Mouse (Mus musculus) limb, embryonic 12.5 days (tissue): ENCODE data around the gene Ldhd. TPM values are rescaled to one million over a fixed set of nuclear protein-coding genes. Genes with fewer than 3 reads are reported as not detected.

ENCODE experiments used
- ATAC-seq: fragments of 200-750 bp; cut with Nextera tagmentation; 2 replicates; pipeline ENCODE4 v1.8.0; 2017; ENCODE audit warnings: low read depth, moderate TSS enrichment; ENCODE audit not compliant: insufficient number of reproducible peaks, insufficient read depth, low FRiP score, low TSS enrichment
- H3K27ac ChIP-seq: fragments of 300-500 bp; sonication (generic); 2 replicates; pipeline ENCODE4 v1.5.1; 2016; ENCODE audit warnings: mild to moderate bottlenecking, moderate library complexity
- H3K27me3 ChIP-seq: fragments of 300-500 bp; sonication (generic); 2 replicates; pipeline ENCODE4 v1.6.1; 2016; ENCODE audit warnings: mild to moderate bottlenecking, moderate library complexity
- H3K36me3 ChIP-seq: fragments of 300-500 bp; sonication (generic); 2 replicates; pipeline ENCODE4 v1.6.1; 2016; ENCODE audit warnings: mild to moderate bottlenecking, moderate library complexity
- H3K4me1 ChIP-seq: fragments of 300-500 bp; sonication (generic); replicated peaks from 2 replicates; pipeline ENCODE4 v1.6.1; 2016
- H3K4me2 ChIP-seq: fragments of 300-500 bp; sonication (generic); 2 replicates; pipeline ENCODE4 v1.6.1; 2016; ENCODE audit warnings: mild to moderate bottlenecking, moderate library complexity
- H3K4me3 ChIP-seq: fragments of 300-500 bp; sonication (generic); replicated peaks from 2 replicates; pipeline ENCODE4 v1.5.1; 2016; ENCODE audit warnings: mild to moderate bottlenecking
- H3K9ac ChIP-seq: fragments of 300-500 bp; sonication (generic); replicated peaks from 2 replicates; pipeline ENCODE4 v1.6.1; 2016; ENCODE audit warnings: mild to moderate bottlenecking, moderate library complexity
- H3K9me3 ChIP-seq: fragments of 300-500 bp; sonication (generic); 2 replicates; pipeline ENCODE4 v1.6.1; 2016; ENCODE audit warnings: mild to moderate bottlenecking, moderate library complexity
- WGBS: fragments of 180-500 bp; shearing (Covaris S2); methylation state at CpG from one replicate; pipeline ENCODE4 v1.1.7; 2016; 5-methylcytosine and 5-hydroxymethylcytosine counted together
- polyA plus RNA-seq: library from polyadenylated mRNA; unstranded; fragments of >200 nt; fragmentation: Nextera tagmentation; extraction: Ambion mirVana; gene quantifications from 2 replicates; pipeline ENCODE4 v1.2.1, GENCODE M21; 2016

Ldhd gene
- polyA plus RNA-seq, 1 experiment from 2014 or later: 0.25 TPM

GRCm38 (mm10) chr8:111627923-111628322, 2.3 kb downstream of the Ldhd start:
- Histone ChIP-seq H3K9me3 (no peaks in the 10 kb centered on the region), H3K27me3 (no peaks in the 10 kb centered on the region), H3K9ac (no peak overlapping the region), H3K4me3 (no peak overlapping the region), H3K4me1 (peaks cover 7% of the 10 kb centered on the region; the same call in 1 of the 2 replicates), H3K4me2 (no peak overlapping the region), H3K27ac (no peak overlapping the region), H3K36me3 (peaks cover 39% of the 10 kb centered on the region)
- 94% methylated on average over 9 of the region's 9 CpGs for WGBS
- ATAC-seq: no peak

- Histone ChIP-seq H3K27me3 (no peaks in the 10 kb centered on the region), H3K27ac (no peak overlapping the region), H3K9me3 (no peaks in the 10 kb centered on the region), H3K4me2 (no peak overlapping the region), H3K4me3 (no peak overlapping the region), H3K36me3 (peaks cover 49% of the 10 kb centered on the region), H3K9ac (no peak overlapping the region), H3K4me1 (peaks cover 7% of the 10 kb centered on the region; the same call in 1 of the 2 replicates)
- no peak for ATAC-seq
- WGBS: 89% methylated on average over 14 of the region's 14 CpGs
Observed at GRCm38 (mm10) chr8:111626933-111627332, 3.2 kb downstream of the Ldhd start.

- Histone ChIP-seq H3K36me3 (peaks cover 54% of the 10 kb centered on the region), H3K9me3 (no peaks in the 10 kb centered on the region), H3K4me3 (no peak overlapping the region), H3K4me1 (peaks cover 7% of the 10 kb centered on the region; the same call in 1 of the 2 replicates), H3K27ac (no peak overlapping the region), H3K4me2 (no peak overlapping the region), H3K9ac (no peak overlapping the region), H3K27me3 (no peaks in the 10 kb centered on the region)
- no peak for ATAC-seq
- 74% methylated on average over 8 of the region's 8 CpGs for WGBS
Observed at GRCm38 (mm10) chr8:111626528-111626820, 3.7 kb downstream of the Ldhd start.

GRCm38 (mm10) chr8:111625694-111626527, 4.3 kb downstream of the Ldhd start:
- Histone ChIP-seq H3K4me2 (no peak overlapping the region), H3K4me1 (peaks cover 7% of the 10 kb centered on the region; the same call in 1 of the 2 replicates), H3K36me3 (peaks cover 59% of the 10 kb centered on the region), H3K4me3 (no peak overlapping the region), H3K27me3 (no peaks in the 10 kb centered on the region), H3K9me3 (no peaks in the 10 kb centered on the region), H3K27ac (no peak overlapping the region), H3K9ac (no peak overlapping the region)
- 34% methylated on average over 6 of the region's 6 CpGs for WGBS
- no peak for ATAC-seq

- Histone ChIP-seq H3K9me3 (no peaks in the 10 kb centered on the region), H3K4me3 (no peak overlapping the region), H3K27me3 (no peaks in the 10 kb centered on the region), H3K27ac (no peak overlapping the region), H3K4me2 (no peak overlapping the region), H3K36me3 (peaks cover 69% of the 10 kb centered on the region), H3K4me1 (peaks cover 3% of the 10 kb centered on the region; the same call in 1 of the 2 replicates), H3K9ac (no peak overlapping the region)
- no peak for ATAC-seq
- WGBS: 92% methylated on average over 10 of the region's 10 CpGs
Observed at GRCm38 (mm10) chr8:111624853-111625221, 5.3 kb downstream of the Ldhd start.

- Histone ChIP-seq H3K27ac (no peak overlapping the region), H3K36me3 (peaks cover 74% of the 10 kb centered on the region), H3K27me3 (no peaks in the 10 kb centered on the region), H3K4me2 (no peak overlapping the region), H3K9me3 (no peaks in the 10 kb centered on the region), H3K4me3 (no peak overlapping the region), H3K4me1 (no peaks in the 10 kb centered on the region), H3K9ac (no peak overlapping the region)
- no peak for ATAC-seq
- 86% methylated on average over 12 of the region's 12 CpGs for WGBS
Observed at GRCm38 (mm10) chr8:111624081-111624852, 5.9 kb downstream of the Ldhd start.

GRCm38 (mm10) chr8:111622553-111622952, 7.6 kb downstream of the Ldhd start:
- Histone ChIP-seq H3K9me3 (no peaks in the 10 kb centered on the region), H3K4me3 (no peak overlapping the region), H3K36me3 (peaks cover 67% of the 10 kb centered on the region), H3K27ac (no peak overlapping the region), H3K4me1 (peaks cover 7% of the 10 kb centered on the region; the same call in 1 of the 2 replicates), H3K9ac (no peak overlapping the region), H3K27me3 (no peaks in the 10 kb centered on the region), H3K4me2 (no peak overlapping the region)
- no peak for ATAC-seq
- WGBS: 95% methylated on average over 10 of the region's 10 CpGs

GRCm38 (mm10) chr8:111622104-111622503, 8.1 kb downstream of the Ldhd start:
- ATAC-seq: no peak

GRCm38 (mm10) chr8:111619936-111620335, 10.2 kb downstream of the Ldhd start:
- H3K4me3 ChIP-seq: no peak overlapping the region
- H3K4me1 ChIP-seq: peaks cover 7% of the 10 kb centered on the region; the same call in 1 of the 2 replicates
- no peak for ATAC-seq
- H3K9ac ChIP-seq: no peak overlapping the region
- H3K36me3 ChIP-seq: peaks cover 56% of the 10 kb centered on the region
- no peaks in the 10 kb centered on the region for H3K27me3 ChIP-seq
- no peak overlapping the region for H3K27ac ChIP-seq
- no peak overlapping the region for H3K4me2 ChIP-seq
- WGBS: 100% methylated on average over 1 of the region's 1 CpGs
- no peaks in the 10 kb centered on the region for H3K9me3 ChIP-seq

More at GRCm38 (mm10) chr8:111622104-111622503, 8.1 kb downstream of the Ldhd start:
- no peak overlapping the region for H3K9ac ChIP-seq
- H3K9me3 ChIP-seq: no peaks in the 10 kb centered on the region
- WGBS: 85% methylated on average over 3 of the region's 3 CpGs
- no peak overlapping the region for H3K4me2 ChIP-seq
- H3K36me3 ChIP-seq: peaks cover 64% of the 10 kb centered on the region
- peaks cover 7% of the 10 kb centered on the region; the same call in 1 of the 2 replicates for H3K4me1 ChIP-seq
- no peaks in the 10 kb centered on the region for H3K27me3 ChIP-seq
- no peak overlapping the region for H3K27ac ChIP-seq
- no peak overlapping the region for H3K4me3 ChIP-seq

GRCm38 (mm10) chr8:111618273-111618672, 11.9 kb downstream of the Ldhd start:
- 93% methylated on average over 4 of the region's 4 CpGs for WGBS
- H3K27ac ChIP-seq: no peak overlapping the region
- peaks cover 55% of the 10 kb centered on the region for H3K36me3 ChIP-seq

GRCm38 (mm10) chr8:111617812-111618211, 12.4 kb downstream of the Ldhd start:
- H3K36me3 ChIP-seq: peaks cover 57% of the 10 kb centered on the region
- 73% methylated on average over 6 of the region's 6 CpGs for WGBS
- no peak overlapping the region for H3K9ac ChIP-seq
- H3K9me3 ChIP-seq: no peaks in the 10 kb centered on the region
- H3K4me2 ChIP-seq: no peak overlapping the region
- no peak overlapping the region for H3K27ac ChIP-seq
- peaks cover 7% of the 10 kb centered on the region; the same call in 1 of the 2 replicates for H3K4me1 ChIP-seq
- no peak for ATAC-seq
- H3K4me3 ChIP-seq: no peak overlapping the region
- H3K27me3 ChIP-seq: no peaks in the 10 kb centered on the region

More at GRCm38 (mm10) chr8:111618273-111618672, 11.9 kb downstream of the Ldhd start:
- Histone ChIP-seq H3K4me1 (peaks cover 7% of the 10 kb centered on the region; the same call in 1 of the 2 replicates), H3K9me3 (no peaks in the 10 kb centered on the region), H3K4me2 (no peak overlapping the region), H3K27me3 (no peaks in the 10 kb centered on the region), H3K4me3 (no peak overlapping the region), H3K9ac (no peak overlapping the region)
- ATAC-seq: no peak
